In genomic region chr16:8767133-8768052, GRCm38 (mm10) we compare ENCODE assay signal across 15 mouse cellular contexts. TPM values are rescaled to one million over a fixed set of nuclear protein-coding genes. Genes with fewer than 3 reads are reported as not detected.
DNase-seq lines count a peak whose midpoint lies in the region; ATAC-seq and TF ChIP-seq lines count a peak whose summit lies in the region.
"Had no signal": no experiment of that assay in that cellular context is flagged by ENCODE, and none has a peak within 500 bp of the region (broad histone marks: within the 10 kb centered on the region; RNA-seq: fewer than 3 reads in every experiment).

No protein-coding gene starts in this region.

- intact Hi-C loops in left cerebral cortex, adult 2 months (cut with DNase I) = loop anchor here (2.0 kb wide), 1 partner anchor 61 kb away; no protein-coding TSS in a partner anchor
- intact Hi-C loops in left cerebral cortex, postnatal 10 days (cut with DNase I) = loop anchor here (5.0 kb wide), 1 partner anchor 80 kb away; no protein-coding TSS in a partner anchor
- intact Hi-C loops in left cerebral cortex, postnatal 36 days (cut with DNase I) = loop anchor here (2.0 to 5.0 kb wide), 2 partner anchors 81 to 100 kb away; no protein-coding TSS in a partner anchor

- H3K9ac ChIP-seq in hindbrain, embryonic 13.5 days = no peak overlapping the region
- H3K9ac ChIP-seq: heart, embryonic 12.5 days had no signal

- 0 out of 2 replicates have a peak, but pooled peaks cover 4% of the 10 kb centered on the region for H3K27me3 ChIP-seq in hindbrain, embryonic 13.5 days

- H3K9me3 ChIP-seq in hindbrain, embryonic 13.5 days = no peaks in the 10 kb centered on the region
- H3K9me3 ChIP-seq: heart, embryonic 12.5 days; limb, embryonic 10.5 days; midbrain, embryonic 10.5 days had no signal

- no peak overlapping the region for H3K4me3 ChIP-seq in left cerebral cortex, adult 2 months
- no peak overlapping the region for H3K4me3 ChIP-seq in hindbrain, embryonic 13.5 days
- H3K4me3 ChIP-seq: gastrocnemius, adult 2 months; heart, embryonic 12.5 days; limb, embryonic 10.5 days; midbrain, embryonic 10.5 days; myocyte had no signal

- no peak overlapping the region for H3K4me2 ChIP-seq in hindbrain, embryonic 13.5 days
- H3K4me2 ChIP-seq: heart, embryonic 12.5 days had no signal

- no peak for TF ChIP-seq CTCF in left cerebral cortex, adult 2 months (IDR thresholded peaks at IDR 0.05)

- peak overlapping the region; percentile 90 for H3K27ac ChIP-seq in left cerebral cortex, adult 2 months
- no peak overlapping the region for H3K27ac ChIP-seq in hindbrain, embryonic 13.5 days
- H3K27ac ChIP-seq: gastrocnemius, adult 2 months; limb, embryonic 10.5 days; midbrain, embryonic 10.5 days had no signal

- no peaks in the 10 kb centered on the region for H3K4me1 ChIP-seq in hindbrain, embryonic 13.5 days (replicated peaks)
- H3K4me1 ChIP-seq: limb, embryonic 10.5 days had no signal

- ATAC-seq in megakaryocyte progenitor cell, adult 5-6 weeks (replicated peaks; ENCODE audit: poor library complexity) = peak; percentile 18; the same call in 1 of the 2 replicates
- no peak for ATAC-seq in hindbrain, embryonic 13.5 days (ENCODE audit: low FRiP score)

- peak in 1 of 2 experiments; percentile 33 for DNase-seq in left cerebral cortex, adult 2 months (ENCODE audit: extremely low spot score in 1 of 2, low spot score in 2 of 2)
- DNase-seq in left cerebral cortex, postnatal 10 days (ENCODE audit: extremely low spot score in 1 of 2, low spot score in 2 of 2) = no peak
- peak; percentile 73 for DNase-seq in ZHBTc4 (ENCODE audit: low read depth, low spot score)
- DNase-seq in left cerebral cortex, postnatal 36 days (ENCODE audit: low spot score in 2 of 2) = peak; percentile 57 to 65
- DNase-seq in urinary bladder, postnatal 14 days (ENCODE audit: low spot score) = no peak
- DNase-seq in cerebellum, postnatal 25 days = no peak
- DNase-seq: gastrocnemius, adult 2 months; kidney, postnatal 10 days; thymus, adult 2 months had no signal

- no peaks in the 10 kb centered on the region for H3K36me3 ChIP-seq in hindbrain, embryonic 13.5 days
- H3K36me3 ChIP-seq: heart, embryonic 12.5 days; limb, embryonic 10.5 days; midbrain, embryonic 10.5 days had no signal

- WGBS in hindbrain, embryonic 13.5 days = 89% methylated on average over 11 of the region's 11 CpGs

RNA-seq across cellular contexts. Expression of gene Usp7, which starts 24.7 kb away (rescaled TPM):
- 100 to 1,000 TPM; 167 to 182 TPM for total RNA-seq in left cerebral cortex, adult 2 months (2021)
- total RNA-seq in left cerebral cortex, postnatal 10 days (2021) = 100 to 1,000 TPM; 163 to 164 TPM
- 100 to 1,000 TPM; 134 to 175 TPM for total RNA-seq in left cerebral cortex, postnatal 36 days (2021)
- 153 and 167 TPM in 2 replicates for total RNA-seq in megakaryocyte progenitor cell, adult 5-6 weeks (2015)
- total RNA-seq in megakaryocyte progenitor cell, adult 5-6 weeks (2017) = 135 and 168 TPM in 2 replicates
- polyA plus RNA-seq in hindbrain, embryonic 13.5 days (2015; fragmentation: Nextera tagmentation; extraction: Ambion mirVana) = 27.8 and 34.1 TPM in 2 replicates

Comparison
In these comparisons a context has a peak if more than half of its experiments do, and no peak if none do; other contexts are left out.
1. DNase-seq: peak in ZHBTc4 (single experiment) and left cerebral cortex, postnatal 36 days (2 of 2); none in left cerebral cortex, postnatal 10 days (0 of 2), urinary bladder, postnatal 14 days (single experiment) and cerebellum, postnatal 25 days (0 of 2).